Mouse (Mus musculus) cerebellum, adult 2 months (tissue): ENCODE data around the gene Fastk. TPM values are rescaled to one million over a fixed set of nuclear protein-coding genes. Genes with fewer than 3 reads are reported as not detected.

Experiments
- DNase-seq, 2 experiments: peaks; one replicate each; pipeline ENCODE4 v3.0.0; 2021
- H3K27ac ChIP-seq: fragments of 200-500 bp; 2 replicates; pipeline ENCODE4 v1.5.1; 2012; ENCODE audit warnings: low read length, control low read depth, inconsistent platforms; ENCODE audit not compliant: insufficient read depth
- H3K27me3 ChIP-seq: fragments of 200-500 bp; 2 replicates; pipeline ENCODE4 v1.6.1; 2012; ENCODE audit warnings: inconsistent platforms, mild to moderate bottlenecking, low read length, moderate library complexity; ENCODE audit not compliant: control insufficient read depth, insufficient read depth
- H3K4me1 ChIP-seq: fragments of 200-500 bp; 2 replicates; pipeline ENCODE4 v1.6.1; 2011; ENCODE audit warnings: low read length; ENCODE audit not compliant: control insufficient read depth, insufficient read depth
- H3K4me3 ChIP-seq: fragments of 200-500 bp; replicated peaks from 2 replicates; pipeline ENCODE3; 2011; ENCODE audit warnings: mild to moderate bottlenecking, low read depth, low read length, control low read depth; ENCODE audit not compliant: insufficient read depth
- CTCF ChIP-seq: fragments of 200-500 bp; IDR thresholded peaks from 2 replicates; pipeline ENCODE4 v1.5.1; 2011; ENCODE audit warnings: low read depth, mild to moderate bottlenecking, control low read depth, low read length, moderate library complexity, borderline replicate concordance; ENCODE audit not compliant: insufficient read depth
- POLR2A ChIP-seq: fragments of 200-500 bp; IDR thresholded peaks from 2 replicates; pipeline ENCODE4 v1.6.1; 2011; ENCODE audit warnings: low read length, control low read depth, borderline replicate concordance; ENCODE audit not compliant: insufficient read depth
- WGBS: fragments of 180-500 bp; shearing (Covaris S2); methylation state at CpG from one replicate; pipeline ENCODE4 v1.1.7; 2018; 5-methylcytosine and 5-hydroxymethylcytosine counted together
- polyA plus RNA-seq: library from polyadenylated mRNA; depleted of rRNA; stranded (reverse); fragments of >200 nt; gene quantifications from 2 replicates; pipeline ENCODE4 v1.2.3, GENCODE M21; 2012; rRNA removed

Fastk gene
- polyA plus RNA-seq, result 246 and 265 TPM in 2 replicates

- DNase-seq, result peak; percentile 94 to 95
- H3K4me1 ChIP-seq, result peaks cover 7% of the 10 kb centered on the region
- under 1% methylated on average over 60 of the region's 60 CpGs for WGBS
- peak within 1 kb of the TSS; percentile 86 for H3K27ac ChIP-seq
- TF ChIP-seq POLR2A, result peak; percentile 75
- TF ChIP-seq CTCF, result no peak
- H3K4me3 ChIP-seq, result peak within 1 kb of the TSS; percentile 66
- H3K27me3 ChIP-seq, result no peaks in the 10 kb centered on the region
Observed at GRCm38 (mm10) chr5:24444746-24445427, at the start of gene Fastk. Gene Fastk, minus strand, starts transcription at chr5:24445287.

GRCm38 (mm10) chr5:24492546-24493285, 47.6 kb upstream of the Fastk start:
- H3K4me1 ChIP-seq, result peaks cover 3% of the 10 kb centered on the region
- TF ChIP-seq POLR2A (no peak), CTCF (no peak)
- 30% methylated on average over 16 of the region's 16 CpGs for WGBS

GRCm38 (mm10) chr5:24490413-24490920, 45.4 kb upstream of the Fastk start:
- Histone ChIP-seq H3K4me1 (peaks cover 25% of the 10 kb centered on the region), H3K27ac (no peak overlapping the region), H3K27me3 (no peaks in the 10 kb centered on the region), H3K4me3 (no peak overlapping the region)
- DNase-seq, result no peak
- TF ChIP-seq POLR2A (no peak), CTCF (no peak)
- WGBS, result 89% methylated on average over 14 of the region's 14 CpGs

More at GRCm38 (mm10) chr5:24492546-24493285, 47.6 kb upstream of the Fastk start:
- Histone ChIP-seq H3K27me3 (no peaks in the 10 kb centered on the region), H3K27ac (no peak overlapping the region), H3K4me3 (no peak overlapping the region)
- DNase-seq, result no peak

- Histone ChIP-seq H3K4me3 (no peak overlapping the region), H3K27me3 (no peaks in the 10 kb centered on the region), H3K4me1 (peaks cover 30% of the 10 kb centered on the region), H3K27ac (peak overlapping the region; percentile 70)
- TF ChIP-seq POLR2A (no peak), CTCF (no peak)
- 25% methylated on average over 5 of the region's 5 CpGs for WGBS
- DNase-seq, result no peak
Observed at GRCm38 (mm10) chr5:24486738-24487137, 41.7 kb upstream of the Fastk start.

- TF ChIP-seq POLR2A, result no peak
- peak; percentile 91 for TF ChIP-seq CTCF
- WGBS, result 1% methylated on average over 8 of the region's 8 CpGs
- peak; percentile 85 to 92 for DNase-seq
- Histone ChIP-seq H3K4me3 (no peak overlapping the region), H3K27me3 (no peaks in the 10 kb centered on the region), H3K27ac (peak overlapping the region; percentile 70), H3K4me1 (peaks cover 36% of the 10 kb centered on the region)
Observed at GRCm38 (mm10) chr5:24486097-24486496, 41.0 kb upstream of the Fastk start.

GRCm38 (mm10) chr5:24484963-24485362, 39.9 kb upstream of the Fastk start:
- WGBS, result 52% methylated on average over 22 of the region's 22 CpGs
- no peak for DNase-seq
- Histone ChIP-seq H3K27ac (no peak overlapping the region), H3K27me3 (no peaks in the 10 kb centered on the region), H3K4me3 (no peak overlapping the region), H3K4me1 (peaks cover 40% of the 10 kb centered on the region)
- TF ChIP-seq POLR2A, result no peak
- no peak for TF ChIP-seq CTCF

- WGBS, result 27% methylated on average over 11 of the region's 11 CpGs
- peaks cover 40% of the 10 kb centered on the region for H3K4me1 ChIP-seq
- H3K27ac ChIP-seq, result no peak overlapping the region
- DNase-seq, result peak; percentile 78 to 80
- TF ChIP-seq CTCF, result peak; percentile 89
- no peak for TF ChIP-seq POLR2A
- no peak overlapping the region for H3K4me3 ChIP-seq
- H3K27me3 ChIP-seq, result no peaks in the 10 kb centered on the region
Observed at GRCm38 (mm10) chr5:24483326-24483725, 38.2 kb upstream of the Fastk start.
